Mouse (Mus musculus) cerebellum, adult 2 months (tissue): ENCODE results near the gene Slc5a4b. TPM values are rescaled to one million over a fixed set of nuclear protein-coding genes. Genes with fewer than 3 reads are reported as not detected.
"Not testable (repeated sequence)": the region's sequence is repeated elsewhere in the genome, so short reads cannot be mapped to it uniquely, and the experiment has no call there.

ENCODE experiments used
- DNase-seq, 2 experiments: peaks; one replicate each; pipeline ENCODE4 v3.0.0; 2021
- H3K27ac ChIP-seq: fragments of 200-500 bp; 2 replicates; pipeline ENCODE4 v1.5.1; 2012; ENCODE audit warnings: low read length, control low read depth, inconsistent platforms; ENCODE audit not compliant: insufficient read depth
- H3K27me3 ChIP-seq: fragments of 200-500 bp; 2 replicates; pipeline ENCODE4 v1.6.1; 2012; ENCODE audit warnings: inconsistent platforms, mild to moderate bottlenecking, low read length, moderate library complexity; ENCODE audit not compliant: control insufficient read depth, insufficient read depth
- H3K4me1 ChIP-seq: fragments of 200-500 bp; 2 replicates; pipeline ENCODE4 v1.6.1; 2011; ENCODE audit warnings: low read length; ENCODE audit not compliant: control insufficient read depth, insufficient read depth
- H3K4me3 ChIP-seq: fragments of 200-500 bp; replicated peaks from 2 replicates; pipeline ENCODE3; 2011; ENCODE audit warnings: mild to moderate bottlenecking, low read depth, low read length, control low read depth; ENCODE audit not compliant: insufficient read depth
- CTCF ChIP-seq: fragments of 200-500 bp; IDR thresholded peaks from 2 replicates; pipeline ENCODE4 v1.5.1; 2011; ENCODE audit warnings: low read depth, mild to moderate bottlenecking, control low read depth, low read length, moderate library complexity, borderline replicate concordance; ENCODE audit not compliant: insufficient read depth
- POLR2A ChIP-seq: fragments of 200-500 bp; IDR thresholded peaks from 2 replicates; pipeline ENCODE4 v1.6.1; 2011; ENCODE audit warnings: low read length, control low read depth, borderline replicate concordance; ENCODE audit not compliant: insufficient read depth
- WGBS: fragments of 180-500 bp; shearing (Covaris S2); methylation state at CpG from one replicate; pipeline ENCODE4 v1.1.7; 2018; 5-methylcytosine and 5-hydroxymethylcytosine counted together
- polyA plus RNA-seq: library from polyadenylated mRNA; depleted of rRNA; stranded (reverse); fragments of >200 nt; gene quantifications from 2 replicates; pipeline ENCODE4 v1.2.3, GENCODE M21; 2012

Slc5a4b gene
- polyA plus RNA-seq, 1 experiment, result not detected

DNA sequence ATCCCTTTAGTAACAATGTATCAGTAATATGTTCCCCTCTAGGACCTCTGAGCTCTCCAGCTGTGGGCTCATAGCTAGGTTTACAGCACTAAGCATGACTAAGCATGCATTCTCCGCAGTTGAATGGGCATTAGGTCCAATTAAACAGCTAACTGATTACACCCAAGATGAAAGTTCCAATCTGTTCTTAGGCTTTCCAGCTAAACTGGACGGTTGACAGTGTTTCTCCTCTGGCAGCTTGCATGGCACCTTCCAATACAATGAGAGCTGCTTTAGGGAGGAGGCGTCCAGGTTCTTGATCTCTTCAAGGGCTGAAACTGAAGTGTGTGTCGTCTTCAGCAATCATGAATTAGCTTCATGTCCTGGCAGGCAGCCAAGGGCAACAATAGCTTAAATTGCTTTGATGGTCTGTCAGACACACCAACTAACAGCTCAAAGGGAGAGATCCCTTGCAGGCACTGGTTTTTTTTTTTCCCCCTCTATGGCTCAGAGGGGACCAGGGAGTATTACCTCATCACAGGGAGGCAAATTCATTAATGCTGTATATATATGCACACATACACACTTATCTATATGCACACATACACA lies 9.5 kb upstream of the Slc5a4b start:
- no peaks in the 10 kb centered on the region for H3K27me3 ChIP-seq
- no peak for DNase-seq
- no peak overlapping the region for H3K4me3 ChIP-seq
- 27% methylated on average over 4 of the region's 4 CpGs for WGBS
- no peaks in the 10 kb centered on the region for H3K4me1 ChIP-seq
- no peak for TF ChIP-seq POLR2A
- TF ChIP-seq CTCF, result no peak
- H3K27ac ChIP-seq, result no peak overlapping the region

DNA sequence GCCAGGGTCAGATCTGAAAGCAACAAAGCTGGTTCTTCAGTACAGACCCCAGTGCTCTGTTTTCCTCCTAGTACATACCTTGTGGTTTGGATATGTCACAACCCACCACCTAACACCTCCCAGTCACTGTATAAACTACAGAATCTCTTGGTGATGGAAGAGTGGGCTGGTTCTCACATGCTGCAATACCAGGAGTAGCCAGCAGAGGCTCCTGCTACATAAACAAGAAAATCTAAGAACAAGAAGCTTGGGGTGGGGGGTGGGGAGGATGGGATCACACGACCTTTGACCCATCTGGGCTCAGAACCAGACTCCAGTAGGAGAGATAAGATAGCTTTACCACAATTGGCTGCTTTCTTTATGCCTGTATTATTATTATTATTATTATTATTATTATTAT lies 8.0 kb upstream of the Slc5a4b start:
- TF ChIP-seq CTCF, result no peak
- no peak for TF ChIP-seq POLR2A
- WGBS, result 19% methylated on average over 1 of the region's 1 CpGs
- no peak for DNase-seq

DNA sequence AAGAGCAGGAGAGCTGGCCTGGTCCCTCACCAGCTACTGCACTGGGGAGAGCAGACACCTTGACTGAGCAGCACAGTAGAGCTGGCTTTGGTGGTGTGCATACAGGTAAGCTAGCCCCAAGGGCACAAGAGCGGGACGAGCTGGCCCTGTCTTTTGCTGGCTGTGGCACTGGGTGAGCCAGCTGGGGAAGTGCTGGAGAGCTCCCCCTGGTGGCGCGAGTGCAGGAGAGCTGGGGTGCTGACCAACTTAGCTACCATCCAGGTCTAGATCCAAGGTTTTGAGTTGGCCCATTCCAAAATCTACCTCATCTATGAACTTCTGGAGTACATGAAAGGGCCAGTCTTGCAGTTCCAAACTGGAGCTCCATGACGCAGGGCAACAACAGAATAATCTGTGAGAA lies 7.2 kb upstream of the Slc5a4b start:
- no peaks in the 10 kb centered on the region for H3K27me3 ChIP-seq
- 23% methylated on average over 5 of the region's 5 CpGs for WGBS
- peak; percentile 28 to 35 for DNase-seq
- H3K4me3 ChIP-seq, result no peak overlapping the region
- H3K4me1 ChIP-seq, result no peaks in the 10 kb centered on the region
- H3K27ac ChIP-seq, result no peak overlapping the region
- TF ChIP-seq POLR2A, result no peak
- TF ChIP-seq CTCF, result peak; percentile 29; the same call in 1 of the 2 replicates

More for the DNA sequence above, 8.0 kb upstream of the Slc5a4b start:
- no peak overlapping the region for H3K27ac ChIP-seq
- no peaks in the 10 kb centered on the region for H3K27me3 ChIP-seq
- H3K4me3 ChIP-seq, result no peak overlapping the region
- no peaks in the 10 kb centered on the region for H3K4me1 ChIP-seq

DNA sequence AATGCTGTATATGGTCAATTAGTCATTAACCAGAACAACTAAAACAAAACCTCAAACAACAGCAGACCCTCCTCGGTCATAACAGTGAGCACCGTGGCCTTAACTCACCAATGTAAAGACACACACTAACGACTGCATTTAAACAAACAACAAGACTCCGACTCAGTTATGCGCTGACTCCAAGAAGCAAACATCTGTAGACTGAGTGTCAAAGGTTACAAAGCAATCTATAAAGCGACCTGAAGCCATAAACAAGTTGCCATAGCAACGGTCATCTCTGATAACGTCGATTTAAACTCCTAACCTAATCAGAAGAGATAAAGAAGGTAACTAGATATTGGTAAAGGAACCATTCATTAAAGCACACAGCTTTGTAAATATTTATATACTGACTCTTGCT lies 13.4 kb downstream of the Slc5a4b start:
- no peaks in the 10 kb centered on the region for H3K4me1 ChIP-seq

DNA sequence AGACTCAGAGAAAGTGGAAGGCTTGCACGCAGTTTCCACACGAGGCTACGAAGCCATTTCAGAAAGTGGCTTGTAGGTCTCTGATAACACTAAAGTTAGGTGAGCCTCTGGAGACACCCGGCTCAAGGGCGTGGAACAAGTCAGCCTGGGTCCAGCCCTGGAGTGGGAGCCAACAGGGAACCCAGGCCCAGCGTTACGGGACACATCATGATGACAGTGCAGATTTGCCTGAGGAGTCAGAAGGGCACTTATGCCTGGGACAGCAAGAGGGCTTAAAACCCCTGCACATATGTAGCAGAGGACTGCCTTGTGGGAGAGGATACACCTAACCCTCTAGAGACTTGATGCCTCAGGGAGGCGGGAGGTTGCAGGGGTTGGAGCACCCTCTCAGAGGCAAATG lies 14.2 kb downstream of the Slc5a4b start:
- no peak overlapping the region for H3K27ac ChIP-seq
- H3K4me1 ChIP-seq, result no peaks in the 10 kb centered on the region
- TF ChIP-seq CTCF, result no peak
- H3K27me3 ChIP-seq, result no peaks in the 10 kb centered on the region
- no peak overlapping the region for H3K4me3 ChIP-seq
- DNase-seq, result no peak
- 88% methylated on average over 8 of the region's 8 CpGs for WGBS

More for the DNA sequence above, 13.4 kb downstream of the Slc5a4b start:
- DNase-seq, result no peak
- H3K27me3 ChIP-seq, result no peaks in the 10 kb centered on the region
- TF ChIP-seq POLR2A (no peak), CTCF (no peak)
- 82% methylated on average over 9 of the region's 9 CpGs for WGBS
- H3K4me3 ChIP-seq, result no peak overlapping the region
- H3K27ac ChIP-seq, result no peak overlapping the region

DNA sequence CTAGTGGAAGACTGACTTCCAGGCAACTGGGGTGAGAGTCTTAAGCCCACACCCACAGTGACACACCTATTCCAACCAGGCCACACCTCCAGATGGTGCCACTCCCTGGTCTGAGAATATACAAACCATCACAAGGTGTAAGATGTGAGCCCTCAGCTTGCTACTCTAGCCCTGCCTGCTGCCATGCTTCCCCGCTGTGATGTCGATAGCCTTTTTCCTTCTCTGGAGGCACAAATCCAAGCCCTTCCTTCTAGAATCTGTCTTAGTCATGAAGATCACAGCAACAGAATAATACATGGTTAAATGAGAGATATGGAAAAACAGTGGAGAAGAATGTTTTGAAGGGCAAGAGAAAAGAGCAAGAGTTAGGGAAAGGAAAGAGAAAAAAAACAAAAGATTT lies 33.8 kb downstream of the Slc5a4b start:
- H3K27ac ChIP-seq, H3K4me1 ChIP-seq, DNase-seq, H3K4me3 ChIP-seq, H3K27me3 ChIP-seq: not testable (repeated sequence)
- 52% methylated on average over 2 of the region's 2 CpGs for WGBS

DNA sequence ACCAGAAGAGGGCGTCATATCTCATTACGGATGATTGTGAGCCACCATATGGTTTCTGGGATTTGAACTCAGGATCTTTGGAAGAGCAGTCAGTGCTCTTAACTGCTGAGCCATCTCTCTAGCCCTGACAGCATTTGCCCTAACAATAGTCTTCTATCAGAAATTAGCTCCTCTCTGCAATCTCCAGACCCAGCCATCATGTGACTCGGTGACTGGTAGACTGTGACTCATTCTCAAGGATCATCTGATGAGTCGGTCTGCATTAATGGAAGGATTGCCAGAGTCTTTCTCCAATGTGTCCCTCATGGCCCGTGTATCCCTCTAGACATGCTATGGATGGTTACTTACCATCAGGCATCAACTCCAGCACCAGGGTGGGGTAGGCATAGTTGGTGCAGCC lies 38.7 kb downstream of the Slc5a4b start:
- H3K27me3 ChIP-seq, DNase-seq, H3K4me3 ChIP-seq, H3K27ac ChIP-seq, H3K4me1 ChIP-seq: not testable (repeated sequence)
- WGBS, result 96% methylated on average over 5 of the region's 5 CpGs

DNA sequence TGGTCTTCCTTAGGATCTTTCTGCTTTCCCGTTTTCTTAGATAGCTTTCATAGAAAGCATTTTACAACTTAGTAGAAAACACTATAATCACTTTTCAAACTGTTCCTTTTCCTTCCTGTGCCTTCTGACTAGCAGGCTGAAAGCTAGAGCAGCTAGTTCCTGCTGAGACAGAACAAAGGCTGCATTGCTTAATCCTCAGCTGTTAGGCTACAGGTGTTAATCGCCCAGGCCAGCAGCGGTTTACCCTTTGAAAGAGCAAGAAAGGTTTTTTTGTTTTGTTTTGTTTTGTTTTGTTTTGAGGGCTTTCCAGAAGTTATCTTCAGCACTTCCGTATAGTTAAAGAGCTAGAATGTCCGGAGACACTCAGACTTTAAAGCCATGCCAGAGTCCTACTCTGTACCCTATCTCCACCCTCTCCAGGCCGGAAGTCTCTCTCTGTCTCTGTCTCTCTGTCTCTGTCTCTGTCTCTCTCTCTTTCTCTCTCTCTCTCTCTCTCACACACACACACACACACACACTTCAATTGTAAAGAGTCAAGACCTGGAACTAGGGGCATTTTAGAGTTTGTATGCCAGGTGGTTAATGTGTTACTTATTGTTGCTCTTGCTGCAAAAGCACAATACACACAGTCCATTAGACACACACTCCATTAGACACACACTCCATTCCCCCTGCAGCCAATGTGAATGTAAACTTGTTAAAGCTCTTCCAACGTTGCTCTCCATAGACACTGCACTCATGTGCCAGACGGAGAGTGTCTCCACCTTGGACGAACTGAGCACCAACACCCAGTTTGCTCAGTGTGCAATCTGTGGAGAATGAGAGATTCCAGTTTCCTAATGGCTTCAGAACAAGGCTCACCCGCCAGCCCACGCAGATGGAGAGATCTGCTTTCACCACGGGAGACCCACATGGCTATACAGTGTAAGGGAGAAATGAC lies 42.8 kb downstream of the Slc5a4b start:
- Histone ChIP-seq H3K4me1 (peaks cover 6% of the 10 kb centered on the region), H3K4me3 (no peak overlapping the region), H3K27me3 (no peaks in the 10 kb centered on the region), H3K27ac (no peak overlapping the region)
- TF ChIP-seq CTCF (no peak), POLR2A (no peak)
- peak; percentile 62 to 77 for DNase-seq
- 24% methylated on average over 12 of the region's 12 CpGs for WGBS
